Mouse (Mus musculus) Patski (cell line): Measurements from ENCODE around the gene Olfr523. TPM values are rescaled to one million over a fixed set of nuclear protein-coding genes. Genes with fewer than 3 reads are reported as not detected.
A peak's percentile ranks its signal among the peaks of the same experiment; 100 is the strongest.

ENCODE experiments used
- ATAC-seq: fragments of 100-300 bp; one replicate; pipeline ENCODE4 v1.8.0; 2021
- CTCF ChIA-PET: fragments of 350-600 bp; sonication (Branson Sonifier 250); formaldehyde crosslinking; loops from one replicate; lab custom pipeline; 2022; ENCODE audit warnings: inconsistent platforms; lab: Charles Lee
- POLR2A ChIA-PET: fragments of 350-600 bp; sonication (Branson Sonifier 250); formaldehyde crosslinking; loops from one replicate; lab custom pipeline; 2022; ENCODE audit warnings: antibody characterized with exemption, inconsistent platforms; lab: Charles Lee
- DNase-seq: peaks from one replicate; pipeline ENCODE4 v3.0.0-alpha.2; 2011; ENCODE audit warnings: low read depth, low spot score
- H3K27me3 ChIP-seq: fragments of 371-371 bp; one replicate; pipeline ENCODE4 v1.5.1; 2021
- CTCF ChIP-seq: fragments of 100-300 bp; IDR thresholded peaks from one replicate; pipeline ENCODE4 v1.5.1; 2021
- in situ Hi-C: fragments of 300-500 bp; cut with MboI; formaldehyde crosslinking; loops from 3 replicates; pipeline ENCODE4 v1.11.1; 2018; ENCODE audit warnings: low pct_unique_long_range_greater_than_20kb, mixed read lengths
- polyA plus RNA-seq: library from polyadenylated mRNA; unstranded; gene quantifications from one replicate; pipeline ENCODE4 v1.2.3, GENCODE M21; 2021

The Olfr523 gene
- polyA plus RNA-seq, 1 experiment from 2014 or later = not detected

- in situ Hi-C loops = no loop called here
- TF ChIP-seq CTCF = no peak
- ChIA-PET POLR2A (no interaction called here), CTCF (no interaction called here)
- ATAC-seq (no peak), DNase-seq (no peak)
- no peaks in the 10 kb centered on the region for H3K27me3 ChIP-seq
Measured at GRCm38 (mm10) chr7:140170863-140171262, 2.2 kb upstream of the Olfr523 start.

GRCm38 (mm10) chr7:140179176-140179575, 6.2 kb downstream of the Olfr523 start:
- no peak for ATAC-seq
- no peak for DNase-seq
- ChIA-PET POLR2A (no interaction called here), CTCF (no interaction called here)
- in situ Hi-C loops = no loop called here
- no peak for TF ChIP-seq CTCF
- H3K27me3 ChIP-seq = no peaks in the 10 kb centered on the region

GRCm38 (mm10) chr7:140180692-140181091, 7.7 kb downstream of the Olfr523 start:
- in situ Hi-C loops = no loop called here
- TF ChIP-seq CTCF = no peak
- no peak for DNase-seq
- ChIA-PET CTCF (no interaction called here), POLR2A (no interaction called here)
- ATAC-seq = no peak
- no peaks in the 10 kb centered on the region for H3K27me3 ChIP-seq

GRCm38 (mm10) chr7:140184206-140184605, 11.2 kb downstream of the Olfr523 start:
- TF ChIP-seq CTCF = no peak
- in situ Hi-C loops = no loop called here
- DNase-seq = no peak
- no peak for ATAC-seq
- ChIA-PET CTCF (interaction anchor here (0.6 kb wide), 1 partner anchor 61 kb away, joined by 3 read pairs; no protein-coding TSS in a partner anchor), POLR2A (no interaction called here)
- H3K27me3 ChIP-seq = no peaks in the 10 kb centered on the region

- POLR2A ChIA-PET = interaction anchor here (0.7 kb wide), 1 partner anchor 10 kb away, joined by 3 read pairs; no protein-coding TSS in a partner anchor
- peak; percentile 47 for TF ChIP-seq CTCF
- in situ Hi-C loops = no loop called here
- CTCF ChIA-PET = interaction anchor here (1.3 to 2.3 kb wide), 2 partner anchors 10 to 20 kb away, joined by 4 to 11 read pairs; partner anchors contain the start of gene Olfr524
- ATAC-seq = no peak
- no peak for DNase-seq
- peaks cover 7% of the 10 kb centered on the region for H3K27me3 ChIP-seq
Measured at GRCm38 (mm10) chr7:140186646-140187620, 13.9 kb downstream of the Olfr523 start.

GRCm38 (mm10) chr7:140187721-140188390, 14.8 kb downstream of the Olfr523 start:
- peaks cover 11% of the 10 kb centered on the region for H3K27me3 ChIP-seq
- no peak for ATAC-seq
- POLR2A ChIA-PET = interaction anchor here (0.7 kb wide), 1 partner anchor 9 kb away, joined by 3 read pairs; no protein-coding TSS in a partner anchor
- in situ Hi-C loops = no loop called here
- CTCF ChIA-PET = interaction anchor here (1.2 to 2.3 kb wide), 3 partner anchors 11 to 23 kb away, joined by 3 to 11 read pairs (median 4); partner anchors contain the start of genes Olfr522 and Olfr524
- TF ChIP-seq CTCF = no peak
- no peak for DNase-seq

GRCm38 (mm10) chr7:140188391-140189328, 15.6 kb downstream of the Olfr523 start:
- DNase-seq (no peak), ATAC-seq (no peak)
- ChIA-PET POLR2A (no interaction called here), CTCF (interaction anchor here (1.2 to 2.3 kb wide), 3 partner anchors 12 to 24 kb away, joined by 3 to 11 read pairs (median 4); partner anchors contain the start of genes Olfr522 and Olfr524)
- in situ Hi-C loops = no loop called here
- peaks cover 11% of the 10 kb centered on the region for H3K27me3 ChIP-seq
- peak; percentile 48 for TF ChIP-seq CTCF

- in situ Hi-C loops = no loop called here
- CTCF ChIA-PET = no interaction called here
- ATAC-seq = no peak
Measured at GRCm38 (mm10) chr7:140190435-140190834, 17.4 kb downstream of the Olfr523 start.

GRCm38 (mm10) chr7:140192445-140192844, 19.4 kb downstream of the Olfr523 start:
- ChIA-PET CTCF (no interaction called here), POLR2A (no interaction called here)
- ATAC-seq = no peak
- peaks cover 16% of the 10 kb centered on the region for H3K27me3 ChIP-seq
- no peak for TF ChIP-seq CTCF
- in situ Hi-C loops = no loop called here
- no peak for DNase-seq

More at GRCm38 (mm10) chr7:140190435-140190834, 17.4 kb downstream of the Olfr523 start:
- TF ChIP-seq CTCF = no peak
- no peak for DNase-seq
- POLR2A ChIA-PET = no interaction called here
- peaks cover 16% of the 10 kb centered on the region for H3K27me3 ChIP-seq
